Mouse (Mus musculus): ENCODE measurements around the gene Hpse2. TPM values are rescaled to one million over a fixed set of nuclear protein-coding genes. Genes with fewer than 3 reads are reported as not detected.
"Not testable (repeated sequence)": the region's sequence is repeated elsewhere in the genome, so short reads cannot be mapped to it uniquely, and the experiment has no call there.

Hpse2 gene
- polyA plus RNA-seq, 2 experiments: 4.0 to 5.6 TPM

DNA sequence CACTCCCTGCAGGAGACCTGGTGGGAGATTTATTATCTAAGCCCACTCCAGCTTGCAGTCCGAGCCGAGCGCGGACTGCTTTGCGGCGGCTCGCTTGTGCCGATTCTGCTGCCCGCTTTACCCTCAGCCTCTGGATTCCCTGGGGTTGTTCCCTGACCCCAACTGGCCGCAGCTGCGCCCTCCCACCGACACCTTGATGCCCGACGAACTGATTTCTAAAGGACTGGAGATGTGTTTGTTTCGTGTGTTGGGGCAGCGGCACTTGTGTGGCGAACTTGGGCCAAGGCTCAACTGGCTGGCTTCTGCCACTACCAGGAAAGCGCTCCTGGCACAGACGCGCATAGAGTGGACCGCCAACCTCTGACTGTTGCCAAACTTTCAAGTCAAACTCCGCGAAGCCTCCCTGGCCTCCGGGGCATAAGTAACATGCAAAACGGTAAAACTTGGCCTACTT lies 3.1 kb downstream of the Hpse2 start:
- ATAC-seq (ENCODE audit: low FRiP score, low read depth) (no peak), DNase-seq (ENCODE audit: low spot score) (peak; percentile 16)
- under 1% methylated on average over 25 of the region's 25 CpGs for WGBS
- Histone ChIP-seq H3K9me3 (ENCODE audit: control insufficient read depth, low read length) (no peaks in the 10 kb centered on the region), H3K36me3 (ENCODE audit: control insufficient read depth, insufficient read depth, low read length) (no peaks in the 10 kb centered on the region), H3K4me3 (replicated peaks; ENCODE audit: low read length) (peak overlapping the region; percentile 43), H3K27ac (replicated peaks; ENCODE audit: low read depth, low read length) (peak overlapping the region; percentile 59), H3K4me1 (ENCODE audit: control insufficient read depth, insufficient read depth, low read length) (peaks cover 17% of the 10 kb centered on the region), H3K27me3 (ENCODE audit: control insufficient read depth, insufficient read depth, low read length) (peaks cover 38% of the 10 kb centered on the region), H3K9ac (ENCODE audit: low read depth, low read length, severe bottlenecking) (peak overlapping the region; percentile 61), H3K4me2 (replicated peaks; ENCODE audit: low read depth, low read length, severe bottlenecking) (peak overlapping the region; percentile 76)
- TF ChIP-seq POLR2A (IDR thresholded peaks at IDR 0.05; ENCODE audit: borderline replicate concordance, extremely low read depth, insufficient read depth, insufficient read length): no peak

DNA sequence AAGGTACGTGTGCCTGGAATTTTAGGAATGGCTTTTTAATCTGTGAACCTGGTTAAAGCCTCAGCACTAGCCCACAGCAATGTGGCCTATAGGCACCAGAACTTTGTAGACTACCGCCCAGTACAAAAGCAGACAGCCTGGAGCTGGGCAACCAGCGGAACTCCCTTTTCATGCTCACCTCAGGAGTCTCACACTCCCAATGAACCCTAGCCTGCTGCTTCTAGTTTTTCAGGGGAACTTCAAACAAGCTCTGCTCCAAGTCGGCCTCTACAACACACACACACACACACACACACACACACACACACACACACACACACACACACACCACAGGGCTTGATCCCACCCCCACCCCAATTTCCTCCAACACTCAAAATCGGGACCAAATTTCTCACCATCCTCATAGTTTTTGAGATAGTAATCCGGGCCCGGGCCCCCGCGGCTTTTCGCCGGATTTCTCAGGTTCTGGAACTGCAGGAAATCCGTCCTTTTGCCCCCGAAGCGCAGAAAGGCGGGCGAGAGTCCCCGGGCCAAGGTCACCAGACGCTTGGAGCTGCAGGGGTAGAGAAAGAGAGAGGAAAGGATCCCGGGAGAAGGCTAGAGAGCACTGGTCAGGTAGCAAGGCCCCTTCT lies 3.7 kb downstream of the Hpse2 start:
- Histone ChIP-seq H3K27me3 (ENCODE audit: control insufficient read depth, insufficient read depth, low read length) (peaks cover 38% of the 10 kb centered on the region), H3K4me2 (replicated peaks; ENCODE audit: low read depth, low read length, severe bottlenecking) (peak overlapping the region; percentile 76), H3K4me1 (ENCODE audit: control insufficient read depth, insufficient read depth, low read length) (peaks cover 17% of the 10 kb centered on the region), H3K9me3 (ENCODE audit: control insufficient read depth, low read length) (no peaks in the 10 kb centered on the region), H3K4me3 (replicated peaks; ENCODE audit: low read length) (peak overlapping the region; percentile 43), H3K9ac (ENCODE audit: low read depth, low read length, severe bottlenecking) (peak overlapping the region; percentile 61), H3K27ac (replicated peaks; ENCODE audit: low read depth, low read length) (peak overlapping the region; percentile 59), H3K36me3 (ENCODE audit: control insufficient read depth, insufficient read depth, low read length) (no peaks in the 10 kb centered on the region)
- DNase-seq (ENCODE audit: low spot score) (no peak), ATAC-seq (ENCODE audit: low FRiP score, low read depth) (no peak)
- TF ChIP-seq POLR2A (IDR thresholded peaks at IDR 0.05; ENCODE audit: borderline replicate concordance, extremely low read depth, insufficient read depth, insufficient read length): no peak
- 4% methylated on average over 19 of the region's 19 CpGs for WGBS

DNA sequence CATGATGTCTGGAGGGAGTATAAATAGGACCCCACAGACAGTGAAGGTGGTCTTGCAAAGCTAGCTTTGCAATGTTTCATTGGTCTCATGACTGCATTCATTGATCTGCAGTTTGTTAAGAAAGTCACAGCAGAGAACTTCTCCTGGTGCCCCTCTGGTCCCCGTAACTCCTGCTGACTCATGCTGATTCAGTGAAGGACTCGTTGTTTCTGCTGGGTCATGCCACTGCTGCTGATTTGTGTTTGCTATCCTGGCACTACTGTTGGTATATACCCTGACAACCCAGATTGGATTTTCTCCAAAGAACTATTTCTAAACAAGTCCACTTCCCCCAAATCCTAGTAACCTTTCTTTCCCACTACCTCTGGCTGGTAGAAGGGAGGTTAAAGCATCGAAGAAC lies 29.3 kb downstream of the Hpse2 start:
- no peak for TF ChIP-seq POLR2A (IDR thresholded peaks at IDR 0.05; ENCODE audit: borderline replicate concordance, extremely low read depth, insufficient read depth, insufficient read length)
- ATAC-seq (ENCODE audit: low FRiP score, low read depth) (no peak), DNase-seq (ENCODE audit: low spot score) (no peak)
- 0 out of 2 replicates have a peak, but pooled peaks cover 2% of the 10 kb centered on the region for H3K36me3 ChIP-seq (ENCODE audit: control insufficient read depth, insufficient read depth, low read length)
- no peaks in the 10 kb centered on the region for H3K4me1 ChIP-seq (ENCODE audit: control insufficient read depth, insufficient read depth, low read length)
- H3K4me2 ChIP-seq (replicated peaks; ENCODE audit: low read depth, low read length, severe bottlenecking): no peak overlapping the region
- no peaks in the 10 kb centered on the region for H3K9me3 ChIP-seq (ENCODE audit: control insufficient read depth, low read length)
- 87% methylated on average over 3 of the region's 3 CpGs for WGBS
- H3K9ac ChIP-seq (ENCODE audit: low read depth, low read length, severe bottlenecking): no peak overlapping the region
- no peak overlapping the region for H3K4me3 ChIP-seq (replicated peaks; ENCODE audit: low read length)
- H3K27ac ChIP-seq (replicated peaks; ENCODE audit: low read depth, low read length): no peak overlapping the region
- no peaks in the 10 kb centered on the region for H3K27me3 ChIP-seq (ENCODE audit: control insufficient read depth, insufficient read depth, low read length)

GRCm38 (mm10) chr19:43311125-43311524 lies 77.0 kb downstream of the Hpse2 start:
- no peaks in the 10 kb centered on the region; the same call in 1 of the 2 replicates for H3K36me3 ChIP-seq (ENCODE audit: control insufficient read depth, insufficient read depth, low read length)
- TF ChIP-seq POLR2A (IDR thresholded peaks at IDR 0.05; ENCODE audit: borderline replicate concordance, extremely low read depth, insufficient read depth, insufficient read length): no peak
- H3K4me3 ChIP-seq (replicated peaks; ENCODE audit: low read length): no peak overlapping the region
- H3K27ac ChIP-seq (replicated peaks; ENCODE audit: low read depth, low read length): no peak overlapping the region
- no peak for ATAC-seq (ENCODE audit: low FRiP score, low read depth)
- H3K4me2 ChIP-seq (replicated peaks; ENCODE audit: low read depth, low read length, severe bottlenecking): no peak overlapping the region
- no peaks in the 10 kb centered on the region for H3K9me3 ChIP-seq (ENCODE audit: control insufficient read depth, low read length)
- no peaks in the 10 kb centered on the region for H3K4me1 ChIP-seq (ENCODE audit: control insufficient read depth, insufficient read depth, low read length)
- no peaks in the 10 kb centered on the region for H3K27me3 ChIP-seq (ENCODE audit: control insufficient read depth, insufficient read depth, low read length)
- peak; percentile 24 for DNase-seq (ENCODE audit: low spot score)
- H3K9ac ChIP-seq (ENCODE audit: low read depth, low read length, severe bottlenecking): no peak overlapping the region

- Histone ChIP-seq H3K4me3 (replicated peaks; ENCODE audit: low read length) (no peak overlapping the region), H3K4me1 (ENCODE audit: control insufficient read depth, insufficient read depth, low read length) (no peaks in the 10 kb centered on the region), H3K27me3 (ENCODE audit: control insufficient read depth, insufficient read depth, low read length) (no peaks in the 10 kb centered on the region), H3K9ac (ENCODE audit: low read depth, low read length, severe bottlenecking) (no peak overlapping the region), H3K4me2 (replicated peaks; ENCODE audit: low read depth, low read length, severe bottlenecking) (no peak overlapping the region), H3K27ac (replicated peaks; ENCODE audit: low read depth, low read length) (no peak overlapping the region), H3K36me3 (ENCODE audit: control insufficient read depth, insufficient read depth, low read length) (no peaks in the 10 kb centered on the region; the same call in 1 of the 2 replicates), H3K9me3 (ENCODE audit: control insufficient read depth, low read length) (no peaks in the 10 kb centered on the region)
- TF ChIP-seq POLR2A (IDR thresholded peaks at IDR 0.05; ENCODE audit: borderline replicate concordance, extremely low read depth, insufficient read depth, insufficient read length): no peak
- ATAC-seq (ENCODE audit: low FRiP score, low read depth): no peak
- no peak for DNase-seq (ENCODE audit: low spot score)
Observed at GRCm38 (mm10) chr19:43306756-43307155, 81.4 kb downstream of the Hpse2 start.

DNA sequence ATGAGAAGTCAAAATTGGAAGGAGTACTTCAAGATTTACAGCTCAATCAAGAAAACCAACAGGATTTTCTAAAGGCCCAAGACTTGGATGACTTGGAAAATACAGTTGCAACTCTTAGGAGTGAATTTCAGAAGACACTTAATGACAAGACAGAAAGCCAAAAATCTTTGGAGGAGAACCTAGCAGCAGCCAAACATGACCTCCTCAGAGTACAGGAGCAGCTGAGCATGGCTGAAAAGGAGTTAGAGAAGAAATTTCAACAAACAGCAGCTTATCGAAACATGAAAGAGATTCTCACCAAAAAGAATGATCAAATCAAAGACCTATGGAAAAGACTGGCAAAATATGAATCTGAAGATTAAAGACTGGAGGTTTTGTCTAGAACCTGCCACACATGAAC lies 106.8 kb downstream of the Hpse2 start:
- not testable (repeated sequence) for H3K9ac ChIP-seq (ENCODE audit: low read depth, low read length, severe bottlenecking); H3K4me1 ChIP-seq (ENCODE audit: control insufficient read depth, insufficient read depth, low read length); H3K9me3 ChIP-seq (ENCODE audit: control insufficient read depth, low read length); H3K36me3 ChIP-seq (ENCODE audit: control insufficient read depth, insufficient read depth, low read length); H3K27ac ChIP-seq (replicated peaks; ENCODE audit: low read depth, low read length); DNase-seq (ENCODE audit: low spot score); H3K4me3 ChIP-seq (replicated peaks; ENCODE audit: low read length); H3K4me2 ChIP-seq (replicated peaks; ENCODE audit: low read depth, low read length, severe bottlenecking); H3K27me3 ChIP-seq (ENCODE audit: control insufficient read depth, insufficient read depth, low read length); ATAC-seq (ENCODE audit: low FRiP score, low read depth)
- 100% methylated on average over 1 of the region's 1 CpGs for WGBS

All from limb, embryonic 14.5 days (tissue).